Mouse (Mus musculus) heart, embryonic 12.5 days (tissue): ENCODE results near the gene G6pc3. TPM values are rescaled to one million over a fixed set of nuclear protein-coding genes. Genes with fewer than 3 reads are reported as not detected.

ENCODE experiments used
- ATAC-seq: fragments of 200-750 bp; cut with Nextera tagmentation; 2 replicates; pipeline ENCODE4 v1.8.0; 2017; ENCODE audit warnings: moderate TSS enrichment, moderate library complexity; ENCODE audit not compliant: insufficient number of reproducible peaks, low FRiP score
- H3K27ac ChIP-seq: fragments of 300-500 bp; sonication (generic); 2 replicates; pipeline ENCODE4 v1.5.1; 2016; ENCODE audit warnings: mild to moderate bottlenecking, moderate library complexity; ENCODE audit not compliant: poor library complexity, severe bottlenecking
- H3K27me3 ChIP-seq: fragments of 300-500 bp; sonication (generic); replicated peaks from 2 replicates; pipeline ENCODE4 v1.6.1; 2016; ENCODE audit warnings: mild to moderate bottlenecking, moderate library complexity
- H3K36me3 ChIP-seq: fragments of 300-500 bp; sonication (generic); 2 replicates; pipeline ENCODE4 v1.6.1; 2016; ENCODE audit warnings: mild to moderate bottlenecking, moderate library complexity
- H3K4me1 ChIP-seq: fragments of 300-500 bp; sonication (generic); replicated peaks from 2 replicates; pipeline ENCODE4 v1.6.1; 2016; ENCODE audit warnings: mild to moderate bottlenecking
- H3K4me2 ChIP-seq: fragments of 300-500 bp; sonication (generic); 2 replicates; pipeline ENCODE4 v1.6.1; 2016; ENCODE audit warnings: mild to moderate bottlenecking, moderate library complexity
- H3K4me3 ChIP-seq: fragments of 300-500 bp; sonication (generic); 2 replicates; pipeline ENCODE4 v1.5.1; 2016; ENCODE audit warnings: mild to moderate bottlenecking
- H3K9ac ChIP-seq: fragments of 300-500 bp; sonication (generic); 2 replicates; pipeline ENCODE4 v1.6.1; 2016; ENCODE audit warnings: mild to moderate bottlenecking, moderate library complexity
- H3K9me3 ChIP-seq: fragments of 300-500 bp; sonication (generic); replicated peaks from 2 replicates; pipeline ENCODE4 v1.6.1; 2016; ENCODE audit warnings: mild to moderate bottlenecking, moderate library complexity
- WGBS: fragments of 180-500 bp; shearing (Covaris S2); methylation state at CpG from one replicate; pipeline ENCODE4 v1.1.7; 2016; 5-methylcytosine and 5-hydroxymethylcytosine counted together
- polyA plus RNA-seq: library from polyadenylated mRNA; unstranded; fragments of >200 nt; fragmentation: Nextera tagmentation; extraction: Ambion mirVana; gene quantifications from 2 replicates; pipeline ENCODE4 v1.2.1, GENCODE M21; 2016

The G6pc3 gene
- polyA plus RNA-seq, 1 experiment from 2014 or later, result 27.1 TPM

DNA sequence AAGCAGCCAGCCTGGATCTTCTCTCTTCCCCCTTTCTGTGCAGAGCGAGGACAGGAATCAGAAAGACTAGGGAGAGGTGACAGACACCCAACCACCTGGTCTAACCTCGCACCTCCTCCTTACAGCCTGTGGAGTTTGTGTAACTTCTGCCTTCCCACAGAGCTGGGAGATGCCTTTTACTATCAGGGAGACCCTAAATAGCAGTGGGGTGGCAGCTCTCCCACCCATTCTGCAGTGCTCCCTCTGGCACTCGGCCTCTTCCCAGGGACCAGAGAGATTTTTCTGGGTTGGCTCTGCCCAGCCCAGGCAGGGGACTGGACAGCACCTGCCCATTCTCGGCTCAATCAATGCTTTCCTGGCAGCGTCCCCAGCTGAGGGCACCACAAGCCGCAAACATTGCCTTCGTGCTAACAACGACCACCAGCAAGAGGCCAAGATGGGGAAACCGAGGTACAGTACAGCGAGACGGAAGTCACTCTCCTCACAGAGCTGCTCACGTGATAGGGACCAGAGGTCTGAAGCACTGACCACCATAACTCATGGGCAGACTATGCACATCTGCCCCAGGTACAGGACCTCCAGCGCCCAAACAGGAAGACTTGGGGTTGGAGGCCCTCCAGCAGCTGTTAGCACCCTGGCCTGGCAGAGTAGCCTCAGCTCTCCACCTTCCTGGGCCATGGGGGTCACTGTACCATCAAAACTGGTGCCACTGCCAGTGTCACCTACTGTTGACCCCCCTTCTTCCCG, 30.0 kb downstream of the G6pc3 start:
- Histone ChIP-seq H3K4me2 (peak overlapping the region; percentile 85), H3K27me3 (no peaks in the 10 kb centered on the region), H3K4me1 (peaks cover 95% of the 10 kb centered on the region), H3K36me3 (peaks cover 11% of the 10 kb centered on the region), H3K9ac (peak overlapping the region; percentile 65), H3K27ac (peak overlapping the region; percentile 96), H3K4me3 (peak overlapping the region; percentile 72), H3K9me3 (no peaks in the 10 kb centered on the region)
- no peak for ATAC-seq
- 37% methylated on average over 14 of the region's 14 CpGs for WGBS

GRCm38 (mm10) chr11:102219994-102220346, 30.6 kb downstream of the G6pc3 start:
- H3K27ac ChIP-seq, result peak overlapping the region; percentile 96
- peak overlapping the region; percentile 85 for H3K4me2 ChIP-seq
- H3K4me3 ChIP-seq, result no peak overlapping the region; the same call in 1 of the 2 replicates
- WGBS, result 29% methylated on average over 4 of the region's 4 CpGs
- no peak overlapping the region; the same call in 1 of the 2 replicates for H3K9ac ChIP-seq
- H3K4me1 ChIP-seq, result peaks cover 95% of the 10 kb centered on the region
- H3K36me3 ChIP-seq, result peaks cover 11% of the 10 kb centered on the region
- H3K9me3 ChIP-seq, result no peaks in the 10 kb centered on the region
- no peaks in the 10 kb centered on the region for H3K27me3 ChIP-seq
- peak; percentile 31; the same call in 1 of the 2 replicates for ATAC-seq

DNA sequence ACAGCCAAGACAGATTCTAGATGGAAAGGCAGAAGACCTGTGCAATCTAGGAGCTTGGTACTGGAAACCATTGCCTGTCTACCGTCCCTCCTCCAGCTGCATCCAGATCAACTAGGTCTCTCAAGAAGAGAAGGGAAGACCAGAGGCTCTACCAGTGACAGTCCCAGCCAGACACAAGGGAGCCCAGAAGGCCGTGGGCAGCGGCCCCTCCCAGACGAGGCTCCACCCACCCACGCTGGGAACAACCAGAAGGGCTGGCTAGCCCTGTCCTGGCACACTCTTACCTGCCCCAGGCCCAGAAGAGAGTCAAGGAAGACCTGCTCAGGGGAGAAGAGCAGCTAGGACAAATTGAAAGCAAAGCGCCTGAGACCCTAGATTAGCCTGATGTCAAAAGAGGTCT, 31.0 kb downstream of the G6pc3 start:
- H3K27ac ChIP-seq, result peak overlapping the region; percentile 96
- peaks cover 95% of the 10 kb centered on the region for H3K4me1 ChIP-seq
- H3K4me3 ChIP-seq, result no peak overlapping the region
- H3K4me2 ChIP-seq, result peak overlapping the region; percentile 36
- no peak for ATAC-seq
- peaks cover 11% of the 10 kb centered on the region for H3K36me3 ChIP-seq
- H3K27me3 ChIP-seq, result no peaks in the 10 kb centered on the region
- 39% methylated on average over 6 of the region's 6 CpGs for WGBS
- H3K9me3 ChIP-seq, result no peaks in the 10 kb centered on the region
- no peak overlapping the region; the same call in 1 of the 2 replicates for H3K9ac ChIP-seq

DNA sequence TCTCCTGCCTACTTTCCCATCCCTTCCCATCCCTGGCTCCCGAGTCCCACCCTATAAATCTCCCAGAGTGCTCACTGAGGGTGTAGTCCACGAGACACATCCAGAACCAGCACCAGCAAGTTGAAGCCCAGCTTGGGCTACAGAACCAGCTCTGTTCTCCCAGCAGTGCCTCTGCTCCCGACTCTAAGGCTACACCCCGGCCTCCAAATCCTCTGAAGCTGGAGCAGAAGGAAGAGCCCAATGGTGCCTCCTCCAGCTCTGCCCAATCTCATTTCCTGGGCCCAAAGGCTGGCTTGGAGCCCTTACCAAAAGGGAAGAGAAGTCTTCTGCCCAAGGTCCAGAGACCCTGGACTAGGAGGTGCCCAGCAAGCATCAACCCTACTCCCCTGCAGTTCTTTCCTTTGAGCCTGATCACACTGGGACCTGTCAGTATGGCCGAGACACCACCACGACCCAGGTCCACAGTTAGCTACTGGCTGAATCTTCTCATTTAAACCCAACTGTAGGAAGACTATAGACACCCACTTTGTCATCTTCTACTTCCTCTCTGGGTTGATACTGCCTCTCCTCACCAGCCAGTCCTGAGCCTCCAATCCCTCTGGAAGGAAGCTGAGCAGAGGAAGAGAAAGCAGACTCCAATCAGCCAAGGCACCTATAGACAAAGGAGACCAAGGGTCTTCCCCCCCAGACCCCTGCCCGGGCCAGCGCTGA, 32.0 kb downstream of the G6pc3 start:
- Histone ChIP-seq H3K36me3 (peaks cover 11% of the 10 kb centered on the region), H3K4me1 (peaks cover 95% of the 10 kb centered on the region), H3K9me3 (no peaks in the 10 kb centered on the region), H3K9ac (no peak overlapping the region), H3K4me2 (no peak overlapping the region), H3K27me3 (no peaks in the 10 kb centered on the region), H3K4me3 (no peak overlapping the region), H3K27ac (no peak overlapping the region)
- 84% methylated on average over 8 of the region's 8 CpGs for WGBS
- ATAC-seq, result no peak

DNA sequence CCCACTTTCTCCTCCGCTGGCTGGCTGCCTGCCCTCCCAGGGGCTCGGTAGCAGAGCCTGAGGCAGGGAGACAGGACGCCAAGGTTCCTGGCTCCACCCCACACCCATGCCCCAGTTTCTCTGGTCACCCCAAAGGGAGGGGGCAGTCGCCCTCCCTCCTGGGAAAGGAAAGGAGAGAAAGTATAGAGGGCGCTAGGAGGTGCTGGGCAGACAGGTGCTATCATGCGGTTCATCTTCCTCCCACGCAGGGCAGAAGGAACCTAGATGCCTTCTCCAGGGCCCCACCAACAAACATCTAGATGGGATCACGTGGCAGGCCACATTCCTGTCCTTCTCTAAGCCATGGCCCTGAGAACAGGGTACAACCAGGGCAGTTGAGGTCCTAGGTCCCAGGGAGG, 32.5 kb downstream of the G6pc3 start:
- H3K27me3 ChIP-seq, result no peaks in the 10 kb centered on the region
- WGBS, result 64% methylated on average over 8 of the region's 8 CpGs

DNA sequence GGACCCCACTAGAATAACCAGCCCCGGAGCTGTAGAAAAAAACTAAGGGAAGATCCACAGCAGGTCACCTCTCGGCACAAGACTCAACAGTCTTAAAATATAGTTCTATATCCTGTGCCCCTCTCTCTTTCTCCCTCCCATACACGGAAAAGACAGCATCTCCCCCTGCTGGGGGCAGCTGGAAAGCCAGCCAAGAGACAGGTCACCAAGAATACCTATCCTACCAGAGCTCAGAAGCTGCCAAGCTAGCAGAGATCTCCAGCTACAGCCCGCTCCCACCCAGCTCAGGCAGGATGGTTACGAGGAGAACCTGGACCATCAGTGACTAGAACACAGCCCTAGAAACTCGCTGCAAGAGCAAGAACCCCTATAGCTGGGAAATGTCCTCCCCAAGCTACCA, 33.7 kb downstream of the G6pc3 start:
- peaks cover 11% of the 10 kb centered on the region for H3K36me3 ChIP-seq
- H3K9me3 ChIP-seq, result no peaks in the 10 kb centered on the region
- H3K4me3 ChIP-seq, result no peak overlapping the region
- no peak overlapping the region for H3K27ac ChIP-seq
- WGBS, result 30% methylated on average over 6 of the region's 6 CpGs
- H3K4me1 ChIP-seq, result peaks cover 97% of the 10 kb centered on the region
- ATAC-seq, result no peak
- H3K27me3 ChIP-seq, result no peaks in the 10 kb centered on the region
- H3K4me2 ChIP-seq, result no peak overlapping the region
- no peak overlapping the region for H3K9ac ChIP-seq

More for the DNA sequence above, 32.5 kb downstream of the G6pc3 start:
- Histone ChIP-seq H3K9me3 (no peaks in the 10 kb centered on the region), H3K27ac (no peak overlapping the region), H3K36me3 (peaks cover 11% of the 10 kb centered on the region), H3K9ac (no peak overlapping the region), H3K4me3 (no peak overlapping the region), H3K4me2 (no peak overlapping the region), H3K4me1 (peaks cover 97% of the 10 kb centered on the region)
- ATAC-seq, result no peak

DNA sequence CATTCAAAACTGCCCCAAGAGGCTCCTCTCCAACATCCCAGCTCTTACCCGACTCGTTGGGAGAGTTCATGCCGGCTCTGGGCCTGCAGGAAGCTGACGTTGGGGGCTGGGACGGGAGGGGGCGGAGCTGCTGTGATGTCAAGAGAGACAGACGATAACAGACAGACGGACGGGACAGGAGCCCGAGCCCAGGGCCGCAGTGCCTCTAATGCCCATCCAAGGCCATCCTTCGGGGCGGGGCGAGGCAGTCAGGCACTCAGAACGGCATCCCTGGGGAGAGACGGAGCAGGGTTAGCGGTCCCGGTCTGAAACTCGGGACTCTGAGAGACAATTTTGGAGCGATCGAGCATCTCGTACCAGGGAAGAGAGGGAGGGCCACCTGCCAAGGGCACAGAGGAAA, 35.3 kb downstream of the G6pc3 start:
- Histone ChIP-seq H3K27ac (no peak overlapping the region), H3K4me3 (peak overlapping the region; percentile 19)
- WGBS, result 6% methylated on average over 22 of the region's 22 CpGs

GRCm38 (mm10) chr11:102225221-102225620, 35.8 kb downstream of the G6pc3 start:
- Histone ChIP-seq H3K9ac (peak overlapping the region; percentile 11; the same call in 1 of the 2 replicates), H3K4me1 (peaks cover 89% of the 10 kb centered on the region)

More for the DNA sequence above, 35.3 kb downstream of the G6pc3 start:
- Histone ChIP-seq H3K9ac (peak overlapping the region; percentile 11), H3K4me2 (peak overlapping the region; percentile 63), H3K9me3 (no peaks in the 10 kb centered on the region), H3K36me3 (peaks cover 11% of the 10 kb centered on the region), H3K27me3 (no peaks in the 10 kb centered on the region), H3K4me1 (peaks cover 94% of the 10 kb centered on the region)
- ATAC-seq, result no peak

DNA sequence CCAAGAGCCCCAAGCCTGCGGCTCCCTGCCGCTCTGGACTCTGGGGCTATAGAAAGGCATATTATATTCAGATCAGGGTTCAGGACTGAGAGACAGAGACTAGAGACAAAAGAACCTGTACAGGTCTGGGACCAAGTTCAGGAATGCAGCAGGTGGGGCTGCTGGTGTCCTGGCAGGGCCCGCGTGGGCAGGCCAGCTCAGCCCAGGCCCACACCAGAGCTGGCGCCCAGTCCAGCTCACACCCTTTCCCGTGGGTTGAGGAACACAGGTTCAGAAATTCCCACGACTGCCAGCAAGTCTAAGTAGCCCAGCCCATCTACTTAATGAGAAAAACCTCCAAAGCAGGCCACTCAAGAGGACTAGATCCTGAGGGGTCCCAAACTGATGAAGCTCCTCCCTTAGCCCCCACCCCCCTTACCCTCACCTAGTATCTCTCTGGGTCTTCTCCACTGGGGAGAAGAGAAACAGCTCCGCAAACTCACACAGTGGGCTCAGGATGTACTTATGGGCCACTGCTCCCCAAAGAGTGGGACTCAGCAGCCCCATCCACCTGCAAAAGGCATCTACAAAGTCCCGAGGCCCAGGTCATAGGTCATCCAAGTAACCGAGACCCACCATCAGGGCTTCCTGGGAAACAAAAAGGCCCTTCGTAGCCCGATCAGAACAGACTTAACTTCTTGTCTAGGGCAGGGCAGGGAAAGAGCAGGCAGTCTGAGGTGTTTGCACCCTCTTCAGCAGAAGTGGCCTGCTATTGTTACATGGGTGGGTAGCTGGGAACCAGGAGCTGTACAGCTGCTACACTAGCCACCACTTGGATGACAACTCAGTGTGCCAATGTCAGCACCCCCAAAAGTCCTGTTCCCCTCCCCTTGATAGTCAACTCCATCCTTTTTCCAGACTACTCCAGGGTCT, 36.9 kb downstream of the G6pc3 start:
- Histone ChIP-seq H3K9ac (peak overlapping the region; percentile 38; the same call in 1 of the 2 replicates), H3K36me3 (peaks cover 7% of the 10 kb centered on the region), H3K4me2 (peak overlapping the region; percentile 72; the same call in 1 of the 2 replicates), H3K27me3 (no peaks in the 10 kb centered on the region), H3K4me3 (no peak overlapping the region), H3K4me1 (peaks cover 78% of the 10 kb centered on the region), H3K27ac (no peak overlapping the region), H3K9me3 (no peaks in the 10 kb centered on the region)
- 71% methylated on average over 12 of the region's 12 CpGs for WGBS
- ATAC-seq, result no peak

More at GRCm38 (mm10) chr11:102225221-102225620, 35.8 kb downstream of the G6pc3 start:
- ATAC-seq, result no peak
- no peaks in the 10 kb centered on the region for H3K27me3 ChIP-seq
- 52% methylated on average over 5 of the region's 5 CpGs for WGBS
- peaks cover 11% of the 10 kb centered on the region for H3K36me3 ChIP-seq
- no peak overlapping the region for H3K27ac ChIP-seq
- no peak overlapping the region for H3K4me3 ChIP-seq
- peak overlapping the region; percentile 63 for H3K4me2 ChIP-seq
- no peaks in the 10 kb centered on the region for H3K9me3 ChIP-seq

DNA sequence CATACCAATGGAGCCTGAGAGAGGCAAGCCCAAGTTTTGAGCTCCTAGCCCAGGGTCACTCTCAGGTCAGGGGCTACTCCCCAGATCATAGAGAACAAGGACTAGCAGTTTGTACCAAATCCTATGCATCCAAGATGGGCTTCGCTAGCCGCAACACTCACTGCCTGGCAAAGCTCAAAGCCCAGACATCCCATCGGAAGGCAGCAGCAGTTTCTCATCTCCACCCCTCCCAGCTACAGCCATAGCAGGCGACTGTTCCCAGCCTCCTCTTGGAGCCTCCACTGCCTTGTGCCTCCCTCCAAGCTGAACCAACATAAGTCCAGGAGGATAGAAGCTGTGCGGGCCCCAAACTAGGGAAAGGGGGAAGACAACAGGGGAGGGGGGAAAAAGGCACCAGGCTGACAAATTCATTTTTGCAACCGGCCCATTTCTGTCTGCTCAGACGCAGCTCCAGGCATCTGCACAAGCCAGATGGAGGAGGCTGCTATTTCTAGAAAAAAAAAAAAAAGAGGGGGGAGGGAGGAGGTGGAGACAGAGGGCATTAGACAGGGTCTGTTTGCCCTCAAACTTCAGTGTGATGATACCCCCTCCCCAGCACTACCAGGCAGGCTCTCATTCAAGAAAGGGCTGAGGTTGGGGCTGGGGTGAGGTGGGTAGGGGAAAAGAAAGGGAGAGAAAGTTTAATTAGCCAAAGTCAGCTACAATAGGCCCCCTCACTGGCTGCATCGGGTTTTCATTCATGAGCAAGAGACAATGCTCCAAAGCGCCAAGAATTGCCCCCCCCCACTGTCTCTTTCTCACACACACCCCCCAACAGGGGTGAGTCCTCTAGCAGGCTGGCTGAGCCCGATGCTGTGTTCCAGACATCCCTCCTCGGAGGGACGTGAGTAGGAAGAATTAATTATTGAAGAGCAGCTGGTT, 38.1 kb downstream of the G6pc3 start:
- 22% methylated on average over 12 of the region's 12 CpGs for WGBS
- H3K27me3 ChIP-seq, result no peaks in the 10 kb centered on the region
- H3K4me1 ChIP-seq, result peaks cover 66% of the 10 kb centered on the region
- peak overlapping the region; percentile 43 for H3K9ac ChIP-seq
- H3K27ac ChIP-seq, result 0 out of 2 replicates have a peak overlapping the region, but pooled peaks have one; percentile 0
- H3K9me3 ChIP-seq, result no peaks in the 10 kb centered on the region
- no peaks in the 10 kb centered on the region; the same call in 1 of the 2 replicates for H3K36me3 ChIP-seq
- H3K4me3 ChIP-seq, result peak overlapping the region; percentile 82
- peak overlapping the region; percentile 72 for H3K4me2 ChIP-seq
- no peak for ATAC-seq
